Mouse (Mus musculus) limb, embryonic 11.5 days (tissue): ENCODE data around the gene Pcsk1n. TPM values are rescaled to one million over a fixed set of nuclear protein-coding genes. Genes with fewer than 3 reads are reported as not detected.
"Not testable (repeated sequence)": the region's sequence is repeated elsewhere in the genome, so short reads cannot be mapped to it uniquely, and the experiment has no call there.

ENCODE experiments used
- ATAC-seq: fragments of 200-750 bp; cut with Nextera tagmentation; 2 replicates; pipeline ENCODE4 v1.8.0; 2017; ENCODE audit warnings: low read depth; ENCODE audit not compliant: insufficient number of reproducible peaks, low FRiP score, low TSS enrichment
- DNase-seq: peaks from one replicate; pipeline ENCODE4 v3.0.0-alpha.2; 2015; ENCODE audit warnings: low spot score
- H3K27ac ChIP-seq: fragments of 300-500 bp; sonication (generic); replicated peaks from 2 replicates; pipeline ENCODE4 v1.5.1; 2014; ENCODE audit warnings: low read depth, mild to moderate bottlenecking, low read length
- H3K27me3 ChIP-seq: fragments of 300-500 bp; sonication (generic); 2 replicates; pipeline ENCODE4 v1.6.1; 2014; ENCODE audit warnings: mild to moderate bottlenecking, low read length, mixed read lengths; ENCODE audit not compliant: control insufficient read depth, insufficient read depth
- H3K36me3 ChIP-seq: fragments of 300-500 bp; sonication (generic); 2 replicates; pipeline ENCODE4 v1.6.1; 2014; ENCODE audit warnings: mild to moderate bottlenecking, low read length, moderate library complexity, mixed read lengths; ENCODE audit not compliant: control insufficient read depth, insufficient read depth
- H3K4me1 ChIP-seq: fragments of 300-500 bp; sonication (generic); 2 replicates; pipeline ENCODE4 v1.6.1; 2014; ENCODE audit warnings: low read length, mixed read lengths; ENCODE audit not compliant: control insufficient read depth, insufficient read depth
- H3K4me2 ChIP-seq: fragments of 300-500 bp; sonication (generic); 2 replicates; pipeline ENCODE4 v1.6.1; 2014; ENCODE audit warnings: low read depth, mild to moderate bottlenecking, moderate library complexity; ENCODE audit not compliant: severe bottlenecking
- H3K4me3 ChIP-seq: fragments of 300-500 bp; sonication (generic); 2 replicates; pipeline ENCODE4 v1.5.1; 2014; ENCODE audit warnings: low read depth, low read length
- H3K9ac ChIP-seq: fragments of 300-500 bp; sonication (generic); 2 replicates; pipeline ENCODE4 v1.6.1; 2014; ENCODE audit warnings: mild to moderate bottlenecking, low read length
- H3K9me3 ChIP-seq: fragments of 300-500 bp; sonication (generic); 2 replicates; pipeline ENCODE4 v1.6.1; 2016; ENCODE audit warnings: low read length; ENCODE audit not compliant: control insufficient read depth
- WGBS: fragments of 180-500 bp; shearing (Covaris S2); extraction: QIAGEN DNeasy Blood & Tissue Kit; methylation state at CpG from one replicate; pipeline ENCODE4 v1.1.7; 2014; 5-methylcytosine and 5-hydroxymethylcytosine counted together
- polyA plus RNA-seq: library from polyadenylated mRNA; unstranded; fragments of >200 nt; fragmentation: Nextera tagmentation; extraction: Ambion mirVana; gene quantifications from 2 replicates; pipeline ENCODE4 v1.2.1, GENCODE M21; 2014

Gene Pcsk1n
- polyA plus RNA-seq, 1 experiment from 2014 or later = 0.25 TPM

- H3K27ac ChIP-seq = peak within 1 kb of the TSS; percentile 73; the same call in 1 of the 2 replicates
- peak; percentile 84 for DNase-seq
- peaks cover 7% of the 10 kb centered on the region; the same call in 1 of the 2 replicates for H3K36me3 ChIP-seq
- no peaks in the 10 kb centered on the region for H3K4me1 ChIP-seq
- H3K4me2 ChIP-seq = peak within 1 kb of the TSS; percentile 52
- H3K9me3 ChIP-seq = no peaks in the 10 kb centered on the region
- 16% methylated on average over 62 of the region's 62 CpGs for WGBS
- peak within 1 kb of the TSS; percentile 53 for H3K4me3 ChIP-seq
- peak within 1 kb of the TSS; percentile 59 for H3K9ac ChIP-seq
- no peaks in the 10 kb centered on the region for H3K27me3 ChIP-seq
- ATAC-seq = peak; percentile 97
Observed at GRCm38 (mm10) chrX:7898880-7899874, 20.4 kb upstream of the Pcsk1n start, which contains the start of the genes Pqbp1 and Timm17b. Gene Pqbp1 (minus strand): TSS chrX:7899269. Gene Timm17b (plus strand): TSS chrX:7899357.

DNA sequence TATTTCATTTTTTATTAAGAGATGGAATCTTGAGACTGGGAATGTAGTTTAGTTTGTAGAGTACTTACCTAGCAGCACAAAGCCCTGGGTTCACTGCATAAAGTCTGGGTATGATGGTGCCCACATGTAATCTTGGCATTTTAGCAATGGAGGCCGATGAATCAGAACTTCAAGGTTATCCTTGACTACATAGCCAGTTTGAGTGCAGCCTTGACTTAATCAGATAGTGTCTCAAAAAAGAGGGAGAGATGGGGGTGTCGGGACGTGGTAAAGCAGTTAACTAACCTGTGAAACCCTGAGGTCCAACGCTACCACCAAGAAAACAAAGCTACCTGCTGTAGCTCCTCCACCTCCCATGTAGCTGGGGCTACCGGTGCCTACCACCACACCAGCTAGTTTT is 15.2 kb upstream of the Pcsk1n start:
- Histone ChIP-seq H3K4me1 (no peaks in the 10 kb centered on the region), H3K9ac (no peak overlapping the region), H3K36me3 (peaks cover 2% of the 10 kb centered on the region; the same call in 1 of the 2 replicates), H3K27me3 (no peaks in the 10 kb centered on the region), H3K4me2 (no peak overlapping the region), H3K9me3 (no peaks in the 10 kb centered on the region), H3K27ac (no peak overlapping the region), H3K4me3 (no peak overlapping the region)
- 90% methylated on average over 5 of the region's 5 CpGs for WGBS
- DNase-seq = no peak
- ATAC-seq = no peak

DNA sequence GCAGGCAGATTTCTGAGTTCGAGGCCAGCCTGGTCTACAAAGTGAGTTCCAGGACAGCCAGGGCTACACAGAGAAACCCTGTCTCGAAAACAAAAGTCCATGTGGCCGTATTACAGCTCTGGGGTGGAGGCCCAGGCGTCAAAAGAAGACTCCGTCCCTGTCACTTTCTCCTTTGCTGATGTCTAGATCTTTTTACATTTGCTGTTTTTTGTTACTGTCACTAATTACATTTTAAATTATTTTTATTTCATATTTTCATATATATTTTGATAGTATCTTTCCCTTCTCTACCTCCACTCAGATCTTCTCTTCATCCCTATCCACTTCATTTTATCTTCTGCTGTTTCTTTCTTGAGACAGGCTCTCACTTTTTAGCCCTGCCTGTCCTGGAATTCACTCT is 11.9 kb upstream of the Pcsk1n start, which contains the start of gene Gm10491:
Gm10491 (minus strand) TSS at position 101 of the 400 bp plus-strand sequence.
- DNase-seq (no peak), ATAC-seq (no peak)
- Histone ChIP-seq H3K27me3 (no peaks in the 10 kb centered on the region), H3K4me3 (no peak within 1 kb of the TSS), H3K36me3 (peaks cover 2% of the 10 kb centered on the region; the same call in 1 of the 2 replicates), H3K9ac (no peak within 1 kb of the TSS), H3K27ac (no peak within 1 kb of the TSS), H3K4me2 (no peak within 1 kb of the TSS), H3K9me3 (no peaks in the 10 kb centered on the region), H3K4me1 (no peaks in the 10 kb centered on the region)
- WGBS = 88% methylated on average over 5 of the region's 5 CpGs

DNA sequence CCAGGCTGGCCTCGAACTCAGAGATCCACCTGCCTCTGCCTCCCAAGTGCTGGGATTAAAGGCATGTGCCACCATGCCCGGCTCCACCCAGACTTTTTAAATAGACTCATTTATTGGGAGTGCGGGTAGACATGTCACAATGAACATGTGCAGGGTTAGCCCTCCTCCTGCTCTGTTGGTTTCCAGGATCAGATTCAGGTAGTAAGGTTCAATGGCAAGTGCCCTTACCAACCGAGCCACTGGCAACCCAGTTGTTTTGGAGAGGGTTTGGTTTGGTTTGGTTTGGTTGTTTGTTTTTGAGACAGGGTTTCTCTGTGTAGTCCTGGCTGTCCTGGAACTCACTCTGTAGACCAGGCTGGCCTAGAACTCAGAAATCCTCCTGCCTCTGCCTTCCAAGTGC is 10.4 kb upstream of the Pcsk1n start, which contains the start of gene Gm10490:
Gm10490 (plus strand) TSS at position 301 of the 400 bp plus-strand sequence.
- not testable (repeated sequence) for H3K4me2 ChIP-seq, H3K27ac ChIP-seq, H3K27me3 ChIP-seq, H3K36me3 ChIP-seq, H3K9ac ChIP-seq, H3K4me3 ChIP-seq, H3K9me3 ChIP-seq, H3K4me1 ChIP-seq, DNase-seq, ATAC-seq
- WGBS = 87% methylated on average over 4 of the region's 4 CpGs

DNA sequence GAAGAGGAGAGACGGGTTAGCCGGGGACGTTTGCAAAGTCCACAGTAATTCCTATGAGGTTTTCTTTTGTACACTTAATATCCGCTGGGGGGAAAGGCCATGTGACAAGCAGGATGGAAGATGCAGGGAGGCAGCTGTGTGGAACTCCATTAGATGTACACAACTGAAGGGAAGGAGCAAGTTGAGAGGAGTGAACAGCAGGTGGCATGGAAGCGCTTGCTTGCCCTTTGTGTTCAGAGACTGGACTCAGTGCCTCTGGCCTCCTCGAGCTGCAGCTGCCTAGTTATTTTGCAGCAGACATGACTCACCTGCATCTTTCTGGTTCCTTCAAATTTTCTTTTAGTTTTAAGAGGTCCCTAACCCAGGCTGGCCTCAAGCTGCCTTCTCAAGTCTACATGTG is 9.1 kb upstream of the Pcsk1n start:
- no peaks in the 10 kb centered on the region for H3K27me3 ChIP-seq
- no peak overlapping the region for H3K9ac ChIP-seq
- peaks cover 2% of the 10 kb centered on the region; the same call in 1 of the 2 replicates for H3K36me3 ChIP-seq
- no peaks in the 10 kb centered on the region for H3K4me1 ChIP-seq
- H3K9me3 ChIP-seq = no peaks in the 10 kb centered on the region
- H3K4me3 ChIP-seq = no peak overlapping the region
- H3K27ac ChIP-seq = no peak overlapping the region
- DNase-seq (no peak), ATAC-seq (no peak)
- 61% methylated on average over 6 of the region's 6 CpGs for WGBS
- no peak overlapping the region for H3K4me2 ChIP-seq

- not testable (repeated sequence) for H3K4me3 ChIP-seq, H3K27ac ChIP-seq, H3K9ac ChIP-seq, H3K4me1 ChIP-seq, H3K9me3 ChIP-seq, DNase-seq, ATAC-seq, H3K4me2 ChIP-seq, H3K36me3 ChIP-seq
- 16% methylated on average over 3 of the region's 3 CpGs for WGBS
- peaks cover 13% of the 10 kb centered on the region for H3K27me3 ChIP-seq
Observed at GRCm38 (mm10) chrX:7915669-7916068, 4.0 kb upstream of the Pcsk1n start.

DNA sequence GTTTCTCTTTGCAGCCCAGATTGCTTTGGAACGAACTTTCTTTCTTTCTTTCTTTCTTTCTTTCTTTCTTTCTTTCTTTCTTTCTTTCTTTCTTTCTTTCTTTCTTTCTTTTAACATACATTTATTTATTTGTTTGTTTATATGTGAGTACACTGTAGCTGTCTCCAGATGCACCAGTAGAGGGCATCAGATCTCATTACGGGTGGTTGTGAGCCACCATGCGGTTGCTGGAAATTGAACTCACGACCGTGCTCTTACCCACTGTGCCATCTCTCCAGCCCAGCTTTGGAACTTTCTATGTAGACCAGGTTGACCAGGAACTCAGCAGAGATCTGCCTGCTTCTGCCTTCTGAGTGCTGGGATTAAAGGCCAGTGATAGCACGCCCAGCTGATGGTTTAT is 1.7 kb upstream of the Pcsk1n start:
- not testable (repeated sequence) for H3K4me3 ChIP-seq, H3K4me2 ChIP-seq, DNase-seq, ATAC-seq, H3K4me1 ChIP-seq, H3K36me3 ChIP-seq, H3K9me3 ChIP-seq, H3K9ac ChIP-seq, H3K27ac ChIP-seq
- WGBS = 71% methylated on average over 6 of the region's 6 CpGs
- peaks cover 34% of the 10 kb centered on the region for H3K27me3 ChIP-seq

DNA sequence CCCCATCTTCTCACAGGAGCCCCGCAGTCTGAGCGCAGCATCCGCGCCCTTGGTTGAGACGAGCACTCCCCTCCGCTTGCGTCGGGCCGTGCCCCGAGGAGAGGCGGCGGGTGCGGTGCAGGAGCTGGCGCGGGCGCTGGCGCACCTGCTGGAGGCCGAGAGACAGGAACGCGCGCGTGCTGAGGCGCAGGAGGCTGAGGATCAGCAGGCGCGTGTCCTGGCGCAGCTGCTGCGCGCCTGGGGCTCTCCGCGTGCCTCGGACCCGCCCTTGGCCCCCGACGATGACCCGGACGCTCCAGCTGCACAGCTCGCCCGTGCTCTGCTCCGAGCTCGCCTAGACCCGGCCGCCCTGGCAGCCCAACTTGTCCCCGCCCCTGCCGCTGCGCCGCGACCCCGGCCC is 2.4 kb downstream of the Pcsk1n start:
- Histone ChIP-seq H3K27me3 (peaks cover 58% of the 10 kb centered on the region), H3K27ac (no peak overlapping the region), H3K4me1 (no peaks in the 10 kb centered on the region), H3K9ac (no peak overlapping the region), H3K4me3 (peak overlapping the region; percentile 19; the same call in 1 of the 2 replicates), H3K9me3 (no peaks in the 10 kb centered on the region; the same call in 1 of the 2 replicates), H3K36me3 (no peaks in the 10 kb centered on the region), H3K4me2 (peak overlapping the region; percentile 33)
- ATAC-seq (no peak), DNase-seq (no peak)
- 14% methylated on average over 20 of the region's 48 CpGs for WGBS
